Mouse (Mus musculus): Measurements from ENCODE around the gene Gzmk.

Gene Gzmk

DNA sequence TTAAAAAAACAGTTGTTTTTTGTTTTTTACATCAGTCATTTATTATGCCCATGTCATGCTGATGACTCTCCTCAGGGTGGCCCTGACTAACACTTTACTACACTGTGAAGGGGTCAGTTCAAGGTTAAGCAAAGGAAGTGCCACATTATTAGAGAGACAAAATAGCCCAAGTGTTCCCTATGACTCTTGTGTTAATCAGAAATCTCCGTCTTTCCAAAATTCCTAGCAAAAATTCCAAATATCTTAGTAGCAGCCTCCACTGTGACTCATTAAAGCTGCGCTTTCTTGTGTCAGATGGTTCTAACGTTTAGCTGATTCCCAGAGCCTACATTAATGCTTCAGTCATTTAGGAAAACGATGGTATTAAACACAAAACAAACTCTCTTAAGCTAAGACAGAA, 23.5 kb downstream of the Gzmk start:
- DNase-seq = no peak

- DNase-seq = no peak
These were observed 24.1 kb downstream of the Gzmk start for GRCm38 (mm10) chr13:113201631-113202030.

- no peak for DNase-seq
These were observed 25.0 kb downstream of the Gzmk start for GRCm38 (mm10) chr13:113200726-113201125.

- DNase-seq = no peak
These were observed 26.4 kb downstream of the Gzmk start for GRCm38 (mm10) chr13:113199331-113199730.

DNA sequence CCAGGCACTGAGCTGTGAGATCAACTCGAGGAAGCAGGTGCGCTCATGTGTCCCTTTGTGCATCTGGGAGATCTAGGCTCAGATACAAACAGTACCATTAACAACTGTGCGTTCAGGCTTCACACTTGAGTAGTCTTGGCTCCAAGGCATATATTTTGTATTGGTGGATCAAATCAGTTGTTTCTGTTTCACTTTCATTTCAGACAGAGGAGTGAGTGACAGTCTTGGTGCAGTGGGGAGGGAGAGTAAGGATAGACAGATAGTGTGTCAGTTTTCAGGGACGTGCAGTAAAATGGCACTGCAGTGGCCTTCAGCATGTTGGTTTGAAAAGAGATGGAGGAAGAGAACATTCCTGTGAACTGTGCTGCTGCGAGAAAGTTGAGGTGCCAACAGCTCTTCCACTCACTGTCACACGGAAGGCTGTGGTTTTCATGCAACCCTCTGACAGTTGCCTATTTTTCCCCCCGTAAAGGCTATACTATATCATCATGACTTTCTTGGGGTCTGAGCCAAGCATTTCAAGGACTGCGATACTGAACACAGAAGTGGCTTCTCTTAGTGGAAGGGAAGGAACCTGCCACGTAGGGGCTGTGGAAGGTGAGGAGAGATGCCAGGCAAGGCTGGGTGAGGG, 27.7 kb downstream of the Gzmk start:
- DNase-seq = no peak

DNA sequence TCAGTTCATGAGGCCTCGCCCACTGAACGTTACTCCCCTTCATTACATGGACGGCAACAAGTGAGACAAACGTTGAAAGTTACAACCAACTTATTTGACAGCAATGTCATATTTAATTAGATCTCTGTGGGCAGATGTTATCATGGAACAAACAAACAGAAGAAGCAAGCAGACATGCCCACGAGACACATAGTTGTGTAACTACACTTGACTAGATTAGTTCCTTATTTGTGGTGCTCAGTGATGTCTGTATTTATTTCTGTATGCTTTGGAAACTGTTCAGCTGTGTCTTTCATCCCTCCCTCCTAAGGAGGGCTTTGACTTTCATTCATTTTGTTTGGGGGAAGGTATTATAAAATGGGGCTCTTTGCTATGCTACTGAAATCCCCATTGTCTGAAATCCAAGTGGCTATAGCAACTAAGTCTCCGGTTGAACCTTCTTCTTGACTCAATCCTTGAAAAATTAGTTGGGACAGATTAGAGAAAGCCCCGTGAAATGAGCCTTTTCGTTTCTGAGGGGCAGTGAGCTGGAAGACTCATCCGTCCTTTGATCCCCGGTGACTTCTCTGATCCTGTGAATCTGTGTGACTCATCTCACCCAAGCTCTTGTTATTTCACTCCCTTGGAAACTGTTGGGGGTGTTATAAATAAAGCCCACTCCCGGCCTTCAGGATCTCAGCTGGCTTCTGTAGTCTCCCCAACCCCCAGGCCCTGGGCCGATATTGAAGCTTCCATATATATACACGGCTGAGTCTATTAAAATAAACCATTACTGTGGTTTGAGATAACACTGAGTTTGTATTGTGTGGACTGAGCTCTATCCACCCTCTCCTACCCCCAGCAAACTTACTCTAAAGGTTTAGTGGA, 28.7 kb downstream of the Gzmk start:
- DNase-seq = no peak

GRCm38 (mm10) chr13:113183720-113184119, 42.0 kb downstream of the Gzmk start:
- DNase-seq = no peak

DNA sequence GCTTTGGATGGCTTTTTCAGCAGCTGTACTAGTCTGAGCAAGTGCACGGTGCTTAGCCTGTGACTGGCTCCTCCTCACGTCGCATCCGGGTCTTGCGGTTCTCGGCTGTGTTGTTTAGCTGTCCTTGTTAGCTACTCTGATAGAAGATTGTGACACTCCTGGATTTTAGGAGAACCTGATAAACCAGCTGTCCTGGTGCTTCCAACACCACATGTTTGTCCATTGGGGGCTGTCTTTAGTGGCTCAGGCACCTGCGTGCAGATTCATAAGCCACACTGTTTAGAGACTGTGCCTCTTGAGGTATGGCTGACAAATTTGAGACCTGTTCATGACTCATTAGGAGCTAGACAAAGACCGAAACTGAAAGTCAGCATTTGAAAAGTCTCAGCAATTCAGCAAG, 42.4 kb downstream of the Gzmk start:
- DNase-seq = no peak

- no peak for DNase-seq
These were observed 51.5 kb downstream of the Gzmk start for GRCm38 (mm10) chr13:113174162-113174561.

- no peak for DNase-seq
These were observed 55.5 kb downstream of the Gzmk start for GRCm38 (mm10) chr13:113170256-113170655.

DNA sequence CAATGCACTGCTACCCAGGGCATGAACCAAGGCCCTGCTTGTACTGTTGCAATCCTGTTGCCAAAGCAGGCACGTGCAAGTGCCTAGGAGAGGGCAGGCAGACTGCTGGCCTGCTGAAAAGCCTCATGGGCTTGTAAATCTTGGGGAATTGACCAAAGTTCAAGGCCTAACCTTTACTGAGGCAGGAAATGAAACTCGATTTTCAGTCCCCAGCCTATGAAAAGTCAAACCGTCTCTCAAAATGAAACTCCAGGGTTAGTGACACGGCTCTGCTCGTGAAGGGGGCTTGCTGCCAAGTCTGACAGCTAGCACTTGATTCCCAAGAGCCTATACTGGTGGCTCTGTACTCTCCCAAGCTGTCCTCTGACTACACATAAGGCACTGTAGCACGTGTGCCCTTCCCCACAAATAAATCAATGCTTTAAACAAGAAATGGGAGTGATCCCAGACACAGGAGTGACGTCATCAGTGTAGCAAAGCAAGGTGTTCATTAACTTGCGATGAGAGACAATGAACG, 57.6 kb downstream of the Gzmk start:
- DNase-seq = no peak

- DNase-seq = no peak
These were observed 61.3 kb downstream of the Gzmk start for GRCm38 (mm10) chr13:113164252-113165005.

- DNase-seq = no peak
These were observed 74.2 kb downstream of the Gzmk start for GRCm38 (mm10) chr13:113151556-113151955.

DNA sequence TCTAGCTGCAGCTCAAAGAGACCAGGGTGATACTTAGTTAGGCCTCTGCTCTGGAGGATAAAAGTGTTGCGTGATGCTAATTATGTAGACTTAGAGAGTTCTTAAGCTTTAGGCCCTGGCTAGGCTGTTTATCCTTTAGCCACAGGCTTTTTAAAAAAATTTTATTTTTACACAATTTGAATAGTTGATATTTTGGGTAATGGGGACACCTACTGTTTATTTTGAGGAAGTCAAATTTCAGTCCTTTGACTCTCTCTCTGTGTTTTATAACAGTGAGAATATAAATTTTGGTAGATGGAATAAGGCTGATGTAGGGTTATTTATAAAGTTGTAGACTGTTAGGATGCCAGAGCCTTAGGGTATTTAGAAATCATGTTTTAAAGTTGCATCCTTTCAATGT, 86.1 kb downstream of the Gzmk start:
- DNase-seq = no peak

GRCm38 (mm10) chr13:113129974-113130373, 95.7 kb downstream of the Gzmk start:
- no peak for DNase-seq

All from kidney, postnatal 4 days (tissue).